Mouse (Mus musculus): ENCODE data around the gene Gm49450.

- TF ChIP-seq CTCF (IDR thresholded peaks at IDR 0.05; ENCODE audit: control insufficient read depth, insufficient read depth, insufficient read length) (no peak), USF1 (IDR thresholded peaks at IDR 0.05; ENCODE audit: low read depth) (no peak), MAX (IDR thresholded peaks at IDR 0.05) (no peak), FOSL1 (IDR thresholded peaks at IDR 0.05; ENCODE audit: insufficient read depth, low read length, poor library complexity, severe bottlenecking) (no peak), CEBPB (IDR thresholded peaks at IDR 0.05; ENCODE audit: low read depth) (no peak)
Observed at GRCm38 (mm10) chr15:98948857-98949606, 4.3 kb downstream of the Gm49450 start.
